Mouse (Mus musculus) embryonic fibroblast, embryonic 13.5 days (primary cell): ENCODE measurements around the gene Ccm2l. TPM values are rescaled to one million over a fixed set of nuclear protein-coding genes. Genes with fewer than 3 reads are reported as not detected.

Experiments used
- H3K27ac ChIP-seq: 2 replicates; pipeline ENCODE4 v1.5.1; 2012; ENCODE audit warnings: low read length, control low read depth, inconsistent platforms; ENCODE audit not compliant: insufficient read depth
- H3K4me1 ChIP-seq: 2 replicates; pipeline ENCODE4 v1.6.1; 2011; ENCODE audit warnings: low read length; ENCODE audit not compliant: control insufficient read depth, insufficient read depth
- H3K4me3 ChIP-seq: 2 replicates; pipeline ENCODE4 v1.5.1; 2011; ENCODE audit warnings: mild to moderate bottlenecking, control low read depth, low read length; ENCODE audit not compliant: insufficient read depth
- CTCF ChIP-seq: IDR thresholded peaks from 2 replicates; pipeline ENCODE4 v1.5.1; 2011; ENCODE audit warnings: mild to moderate bottlenecking, control low read depth, low read length, moderate library complexity, borderline replicate concordance; ENCODE audit not compliant: insufficient read depth
- POLR2A ChIP-seq: IDR thresholded peaks from 2 replicates; pipeline ENCODE4 v1.6.1; 2011; ENCODE audit warnings: low read depth, mild to moderate bottlenecking, control low read depth, low read length, moderate library complexity
- polyA plus RNA-seq: library from polyadenylated mRNA; stranded (reverse); fragments of >200 nt; gene quantifications from 2 replicates; pipeline ENCODE4 v1.2.4, GENCODE M21; 2011; ENCODE audit warnings: low read depth; ENCODE audit not compliant: missing spikeins, insufficient read length

The Ccm2l gene
- polyA plus RNA-seq, 1 experiment: not detected

DNA sequence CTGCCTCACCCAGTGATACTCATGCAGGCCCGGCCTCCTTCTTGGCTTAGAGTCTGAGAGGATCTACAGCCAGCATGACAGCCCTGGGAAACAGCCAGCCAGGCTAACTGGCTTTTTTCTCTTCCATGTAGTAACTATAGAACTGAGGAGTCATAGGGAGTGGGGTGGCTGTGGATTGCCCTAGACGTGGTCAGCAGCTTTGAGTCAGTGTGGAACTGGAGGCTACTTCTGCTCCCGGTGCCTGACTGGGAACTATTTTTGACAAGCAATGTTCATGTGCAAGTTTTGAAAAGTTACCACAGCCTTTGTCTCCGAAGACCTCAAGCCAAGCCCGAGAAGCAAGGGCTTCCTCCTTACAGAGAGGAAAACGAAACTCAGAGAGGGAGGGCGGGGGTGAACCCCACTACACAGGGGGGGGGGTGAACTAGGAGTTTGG, 51.3 kb downstream of the Ccm2l start:
- TF ChIP-seq CTCF (no peak), POLR2A (no peak)
- no peak overlapping the region for H3K27ac ChIP-seq
- peaks cover 7% of the 10 kb centered on the region for H3K4me1 ChIP-seq
- no peak overlapping the region for H3K4me3 ChIP-seq

DNA sequence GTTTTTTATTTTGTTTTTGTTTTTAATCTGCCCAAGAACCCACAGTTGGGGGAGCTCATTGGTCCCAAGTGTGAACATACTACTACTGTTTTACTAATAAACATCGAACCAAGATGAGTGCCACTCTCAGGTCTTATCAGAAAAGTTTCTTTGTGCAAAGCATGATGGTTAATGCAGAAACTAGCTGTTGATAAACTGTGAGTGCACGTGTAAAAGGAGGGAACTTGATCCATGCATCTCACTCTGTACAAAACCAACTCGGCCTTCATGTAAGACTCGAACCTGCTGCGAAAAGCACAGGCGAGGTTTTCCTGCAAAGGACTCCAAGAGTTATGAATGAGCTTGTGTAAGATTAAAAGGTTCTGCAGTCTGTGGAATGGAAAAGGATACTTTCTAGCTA, 53.7 kb downstream of the Ccm2l start:
- Histone ChIP-seq H3K4me3 (no peak overlapping the region), H3K27ac (no peak overlapping the region), H3K4me1 (peaks cover 7% of the 10 kb centered on the region)
- TF ChIP-seq CTCF: no peak
- TF ChIP-seq POLR2A: no peak

DNA sequence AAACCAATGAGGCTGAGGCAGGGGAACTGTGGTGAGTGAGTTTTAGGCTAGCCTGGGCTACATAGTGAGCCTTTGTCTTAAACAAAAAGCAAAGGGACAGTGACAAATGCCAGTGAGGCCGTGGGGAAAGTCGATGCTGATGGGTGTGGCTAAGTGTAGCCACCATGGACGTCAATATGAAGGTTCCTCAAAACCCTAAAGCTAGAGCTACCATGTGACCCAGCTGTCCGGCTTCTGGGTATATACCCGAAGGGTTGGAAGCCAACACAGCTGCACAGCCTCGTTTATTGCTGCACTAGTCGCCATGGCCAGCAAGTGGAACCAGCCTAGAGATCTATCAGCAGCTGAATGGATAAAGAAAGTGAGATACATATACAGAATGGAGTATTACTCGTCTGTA, 54.4 kb downstream of the Ccm2l start:
- TF ChIP-seq POLR2A (no peak), CTCF (no peak)
- peaks cover 7% of the 10 kb centered on the region for H3K4me1 ChIP-seq
- no peak overlapping the region for H3K4me3 ChIP-seq
- H3K27ac ChIP-seq: no peak overlapping the region

DNA sequence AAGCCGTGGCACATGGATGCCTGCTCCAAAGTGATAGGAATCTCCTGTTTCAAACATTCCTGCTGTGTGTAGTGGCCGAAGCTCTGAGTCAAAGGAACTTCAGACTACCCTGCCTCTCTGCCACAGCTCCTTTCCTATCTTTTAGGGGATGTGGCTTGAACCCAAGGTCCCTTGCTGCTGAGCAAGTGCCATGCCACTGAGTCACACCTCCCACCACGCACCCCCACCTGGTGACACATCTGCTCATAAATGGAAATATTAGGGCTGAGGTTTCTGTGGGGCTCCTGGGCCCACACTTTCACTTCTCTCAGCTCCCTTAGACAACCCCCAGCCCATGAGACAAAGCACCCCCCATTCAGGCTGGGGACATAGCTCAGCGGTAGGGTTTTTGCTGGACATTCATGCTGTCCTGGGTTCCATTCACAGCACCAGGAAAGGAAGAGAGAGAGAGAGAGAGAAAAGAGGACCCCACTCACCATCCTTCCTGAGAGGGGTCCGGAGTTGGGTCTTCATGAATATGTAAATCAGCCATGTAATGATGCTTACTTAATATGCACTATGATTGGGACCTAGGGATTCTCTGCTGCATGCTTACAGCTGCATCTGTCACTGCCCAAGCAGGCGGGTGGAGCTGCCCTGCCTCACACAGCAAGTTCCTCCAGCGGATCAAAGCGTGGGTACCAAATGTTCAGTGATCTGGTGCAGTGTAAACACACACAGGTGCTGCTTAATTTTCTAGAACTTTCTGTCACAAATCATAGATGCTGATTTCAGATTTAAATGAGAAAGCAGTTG, 56.3 kb downstream of the Ccm2l start:
- Histone ChIP-seq H3K4me3 (no peak overlapping the region), H3K27ac (no peak overlapping the region; the same call in 1 of the 2 replicates), H3K4me1 (peaks cover 7% of the 10 kb centered on the region)
- TF ChIP-seq POLR2A: no peak
- TF ChIP-seq CTCF: no peak

DNA sequence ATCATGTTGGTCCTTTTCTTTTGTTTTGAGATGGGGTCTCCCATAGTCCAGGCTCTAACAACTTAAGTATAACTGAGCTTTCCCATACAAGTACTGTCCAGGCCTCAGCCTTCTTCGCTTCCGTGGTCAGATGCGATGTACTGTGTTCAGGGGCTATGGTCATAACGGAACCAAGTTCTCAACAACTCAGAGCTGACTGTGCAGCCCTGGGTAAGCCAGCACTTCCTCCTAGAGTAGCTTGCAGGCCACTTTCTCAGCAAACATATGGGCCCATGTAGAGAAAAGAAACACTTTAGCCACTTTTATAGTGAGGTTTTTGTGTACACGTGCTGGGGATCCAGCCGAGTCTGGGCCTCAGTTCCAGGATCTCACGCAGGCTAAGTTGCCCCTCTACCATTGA, 56.9 kb downstream of the Ccm2l start:
- Histone ChIP-seq H3K27ac (no peak overlapping the region), H3K4me3 (no peak overlapping the region), H3K4me1 (peaks cover 7% of the 10 kb centered on the region)
- TF ChIP-seq POLR2A (no peak), CTCF (no peak)

DNA sequence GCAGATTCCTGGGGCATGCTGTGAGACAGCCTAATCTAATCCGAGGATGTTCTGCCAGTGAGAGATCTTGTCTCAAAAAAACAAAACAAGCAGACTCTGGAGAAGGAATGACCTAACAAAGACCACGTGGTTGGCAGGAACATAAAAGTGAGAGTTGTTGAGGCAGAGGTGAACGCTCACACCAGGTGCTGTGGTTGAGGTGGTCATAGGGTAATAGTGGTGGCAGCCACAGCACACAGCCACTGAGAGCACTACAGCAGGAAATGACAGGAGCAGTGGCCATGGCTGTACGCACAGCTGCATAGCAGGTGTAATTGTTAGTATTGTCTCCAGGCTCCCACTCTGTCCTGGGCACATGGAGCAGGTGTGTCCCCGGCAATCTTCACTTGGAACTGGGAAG, 60.1 kb downstream of the Ccm2l start:
- Histone ChIP-seq H3K4me3 (no peak overlapping the region), H3K4me1 (peaks cover 6% of the 10 kb centered on the region), H3K27ac (no peak overlapping the region)
- TF ChIP-seq POLR2A (no peak), CTCF (no peak)

DNA sequence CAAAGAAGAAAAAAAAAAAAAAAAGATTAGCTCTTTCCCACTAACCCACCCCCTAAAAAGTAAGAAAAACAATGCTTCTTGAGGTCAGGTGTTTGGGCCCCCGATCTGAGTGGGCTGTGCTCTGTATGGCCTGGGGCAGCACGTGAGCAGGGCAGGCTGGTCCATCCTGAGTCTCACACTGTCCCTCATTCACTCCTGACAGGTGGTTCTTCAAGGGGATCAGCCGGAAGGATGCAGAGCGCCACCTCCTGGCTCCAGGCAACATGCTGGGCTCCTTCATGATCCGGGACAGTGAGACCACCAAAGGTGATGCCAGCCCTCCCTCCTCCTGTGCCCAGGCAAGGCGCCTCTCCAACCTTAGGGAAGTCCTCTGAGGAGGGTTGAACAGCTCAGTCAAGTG, 65.3 kb downstream of the Ccm2l start:
- peak; percentile 59; the same call in 1 of the 2 replicates for TF ChIP-seq CTCF
- TF ChIP-seq POLR2A: no peak
- Histone ChIP-seq H3K4me1 (no peaks in the 10 kb centered on the region), H3K4me3 (no peak overlapping the region), H3K27ac (no peak overlapping the region)

Other genes with a start within 250 kb of the Ccm2l start
- 51.2 and 71.7 TPM in 2 replicates for gene Bcl2l1, start 234.2 kb upstream of the Ccm2l start, polyA plus RNA-seq
- 62.3 and 82.9 TPM in 2 replicates for gene Tpx2, start 218.0 kb upstream of the Ccm2l start, polyA plus RNA-seq
- 0.93 and 1.1 TPM in 2 replicates for gene Mylk2, start 154.6 kb upstream of the Ccm2l start, polyA plus RNA-seq
- gene Foxs1, start 132.7 kb upstream of the Ccm2l start, polyA plus RNA-seq: 12.2 and 30.1 TPM in 2 replicates
- gene Dusp15, start 114.3 kb upstream of the Ccm2l start, polyA plus RNA-seq: 2.2 and 3.5 TPM in 2 replicates
- not detected in 2 replicates for gene Ttll9, start 103.5 kb upstream of the Ccm2l start, polyA plus RNA-seq
- gene Pdrg1, start 50.5 kb upstream of the Ccm2l start, polyA plus RNA-seq: 137 and 174 TPM in 2 replicates
- gene Xkr7, start 34.1 kb upstream of the Ccm2l start, polyA plus RNA-seq: not detected in 2 replicates
- 0.90 and 4.2 TPM in 2 replicates for gene Hck, start 42.5 kb downstream of the Ccm2l start, polyA plus RNA-seq
- gene Tm9sf4, start 95.3 kb downstream of the Ccm2l start, polyA plus RNA-seq: 114 and 120 TPM in 2 replicates
- gene Tspyl3, start 159.5 kb downstream of the Ccm2l start, polyA plus RNA-seq: 4.7 and 5.3 TPM in 2 replicates
- 14.0 and 15.3 TPM in 2 replicates for gene Plagl2, start 175.5 kb downstream of the Ccm2l start, polyA plus RNA-seq
- gene Pofut1, start 175.6 kb downstream of the Ccm2l start, polyA plus RNA-seq: 45.7 and 49.7 TPM in 2 replicates
- 20.3 and 21.9 TPM in 2 replicates for gene Kif3b, start 225.5 kb downstream of the Ccm2l start, polyA plus RNA-seq